Mouse (Mus musculus): ENCODE measurements at regions not wholly inside any gene's neighbourhood (a gene's known extent, or its start where the extent isn't known, plus 50 kb on each side); places are given as distances from the start of the nearest gene placed in this dataset.
"Not testable (repeated sequence)": the region's sequence is repeated elsewhere in the genome, so short reads cannot be mapped to it uniquely, and the experiment has no call there.

GRCm38 (mm10) chr14:53785547-53785946 lies 468.4 kb downstream of the Dad1 start:
- not testable (repeated sequence) for DNase-seq

GRCm38 (mm10) chr14:53777375-53777774 lies 476.5 kb downstream of the Dad1 start:
- no peak for DNase-seq

- DNase-seq: peak; percentile 70
Measured at GRCm38 (mm10) chr14:53776717-53777116, 477.2 kb downstream of the Dad1 start.

- not testable (repeated sequence) for DNase-seq
Measured at GRCm38 (mm10) chr14:53766501-53766900, 487.4 kb downstream of the Dad1 start.

- peak; percentile 36 for DNase-seq
Measured at GRCm38 (mm10) chr14:53765918-53766317, 488.0 kb downstream of the Dad1 start.

- DNase-seq: not testable (repeated sequence)
Measured at GRCm38 (mm10) chr14:53760578-53760977, 493.3 kb downstream of the Dad1 start.

- DNase-seq: peak; percentile 65
Measured at GRCm38 (mm10) chr14:53757782-53758181, 496.1 kb downstream of the Dad1 start.

- DNase-seq: not testable (repeated sequence)
Measured at GRCm38 (mm10) chr14:53757095-53757494, 496.8 kb downstream of the Dad1 start.

GRCm38 (mm10) chr14:53750703-53751441 lies 503.0 kb downstream of the Dad1 start:
- no peak for DNase-seq

GRCm38 (mm10) chr14:53743552-53743951 lies 510.4 kb downstream of the Dad1 start:
- DNase-seq: not testable (repeated sequence)

- not testable (repeated sequence) for DNase-seq
Measured at GRCm38 (mm10) chr14:53742864-53743263, 511.0 kb downstream of the Dad1 start.

GRCm38 (mm10) chr14:53741246-53741645 lies 512.7 kb downstream of the Dad1 start:
- peak; percentile 73 for DNase-seq

GRCm38 (mm10) chr14:53737962-53738361 lies 515.9 kb downstream of the Dad1 start:
- peak; percentile 15 for DNase-seq

- not testable (repeated sequence) for DNase-seq
Measured at GRCm38 (mm10) chr14:53736274-53736673, 517.6 kb downstream of the Dad1 start.

GRCm38 (mm10) chr14:53731600-53731999 lies 522.3 kb downstream of the Dad1 start:
- not testable (repeated sequence) for DNase-seq

GRCm38 (mm10) chr14:53729877-53730276 lies 524.0 kb downstream of the Dad1 start:
- DNase-seq: not testable (repeated sequence)

GRCm38 (mm10) chr14:53729149-53729548 lies 524.8 kb downstream of the Dad1 start:
- DNase-seq: not testable (repeated sequence)

GRCm38 (mm10) chr14:53726914-53727313 lies 527.0 kb downstream of the Dad1 start:
- not testable (repeated sequence) for DNase-seq

- DNase-seq: not testable (repeated sequence)
Measured at GRCm38 (mm10) chr14:53723611-53724010, 530.3 kb downstream of the Dad1 start.

- DNase-seq: not testable (repeated sequence)
Measured at GRCm38 (mm10) chr14:53721901-53722300, 532.0 kb downstream of the Dad1 start.

- DNase-seq: peak; percentile 10
Measured at GRCm38 (mm10) chr14:53709627-53710026, 544.3 kb downstream of the Dad1 start.

GRCm38 (mm10) chr14:53704351-53704750 lies 549.6 kb downstream of the Dad1 start:
- DNase-seq: not testable (repeated sequence)

GRCm38 (mm10) chr14:53703593-53703992 lies 550.3 kb downstream of the Dad1 start:
- not testable (repeated sequence) for DNase-seq

- DNase-seq: not testable (repeated sequence)
Measured at GRCm38 (mm10) chr14:53684100-53684499, 569.8 kb downstream of the Dad1 start.

Measured in liver (tissue).